Mouse (Mus musculus) stomach, postnatal 0 days (tissue): ENCODE data around the gene Tns4.

ENCODE experiments used
- CTCF ChIP-seq: IDR thresholded peaks from 2 replicates; pipeline ENCODE4 v1.5.1; 2016; ENCODE audit warnings: antibody characterized with exemption, low read depth, mild to moderate bottlenecking, moderate library complexity
- EP300 ChIP-seq: optimal IDR thresholded peaks from 2 replicates; pipeline ENCODE3; 2016; ENCODE audit warnings: antibody characterized with exemption

- TF ChIP-seq CTCF: no peak
- no peak for TF ChIP-seq EP300
Observed at GRCm38 (mm10) chr11:99041841-99042780, 47.0 kb downstream of the Tns4 start.
